Mouse (Mus musculus) lung, adult 2 months (tissue): ENCODE measurements at regions not wholly inside any gene's neighbourhood (a gene's known extent, or its start where the extent isn't known, plus 50 kb on each side); places are given as distances from the start of the nearest gene placed in this dataset.

ENCODE experiments used
- CTCF ChIP-seq: fragments of 200-500 bp; IDR thresholded peaks from 2 replicates; pipeline ENCODE4 v1.5.1; 2011; ENCODE audit warnings: mild to moderate bottlenecking, low read length, control low read depth; ENCODE audit not compliant: insufficient read depth
- POLR2A ChIP-seq: fragments of 200-500 bp; IDR thresholded peaks from 2 replicates; pipeline ENCODE4 v1.6.1; 2011; ENCODE audit warnings: low read depth, mild to moderate bottlenecking, control low read depth, low read length, borderline replicate concordance; ENCODE audit errors: extremely low read depth

DNA sequence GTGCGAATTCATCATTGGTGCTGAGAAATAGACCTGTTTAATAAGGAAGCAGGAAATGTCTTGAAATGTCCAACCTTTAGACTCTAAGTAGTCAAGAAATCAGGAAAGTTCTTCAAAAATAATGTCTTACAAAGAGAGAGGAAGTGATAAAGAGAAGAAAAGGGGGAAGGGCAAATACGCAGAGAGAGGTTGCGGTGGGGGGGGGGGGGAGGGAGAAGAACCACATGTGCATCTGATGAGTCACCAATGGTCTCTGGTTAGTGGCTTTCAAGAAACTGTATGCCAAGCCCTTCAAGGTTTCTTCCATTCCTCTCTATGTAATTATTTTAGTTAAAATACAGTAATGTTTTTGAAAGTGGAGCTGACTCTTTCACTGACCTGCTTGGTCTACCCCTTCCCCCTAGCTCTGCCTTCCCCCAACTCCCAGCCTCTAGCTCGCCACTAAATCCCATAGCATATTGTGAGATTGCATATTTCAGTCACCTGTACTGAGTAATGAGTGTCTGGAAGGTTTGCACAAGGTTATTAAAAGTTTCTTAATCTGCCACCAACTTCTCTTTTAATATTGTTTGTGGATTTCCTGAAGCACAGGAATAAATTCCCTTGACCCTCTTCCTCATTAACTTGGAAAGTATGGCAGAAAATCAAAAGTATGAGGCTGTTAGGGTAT, 70.8 kb upstream of the Tle4 start:
- TF ChIP-seq CTCF (no peak), POLR2A (no peak)
